Mouse (Mus musculus): ENCODE results near the gene Mylk4.

Gene Mylk4

GRCm38 (mm10) chr13:32706651-32707288 lies 77.0 kb downstream of the Mylk4 start:
- no peak for DNase-seq (ENCODE audit: low read depth)

- DNase-seq (ENCODE audit: low read depth), result no peak
These were observed 78.4 kb downstream of the Mylk4 start for GRCm38 (mm10) chr13:32705315-32705714.

GRCm38 (mm10) chr13:32704911-32705310 lies 78.8 kb downstream of the Mylk4 start:
- no peak for DNase-seq (ENCODE audit: low read depth)

- DNase-seq (ENCODE audit: low read depth), result no peak
These were observed 82.2 kb downstream of the Mylk4 start for GRCm38 (mm10) chr13:32701564-32701963.

- no peak for DNase-seq (ENCODE audit: low read depth)
These were observed 84.4 kb downstream of the Mylk4 start for GRCm38 (mm10) chr13:32699376-32699775.

- no peak for DNase-seq (ENCODE audit: low read depth)
These were observed 84.8 kb downstream of the Mylk4 start for GRCm38 (mm10) chr13:32698956-32699355.

- DNase-seq (ENCODE audit: low read depth), result no peak
These were observed 89.8 kb downstream of the Mylk4 start for GRCm38 (mm10) chr13:32693886-32694455.

GRCm38 (mm10) chr13:32692563-32692962 lies 91.2 kb downstream of the Mylk4 start:
- DNase-seq (ENCODE audit: low read depth), result no peak

GRCm38 (mm10) chr13:32690279-32690678 lies 93.5 kb downstream of the Mylk4 start:
- DNase-seq (ENCODE audit: low read depth), result no peak

GRCm38 (mm10) chr13:32680868-32681515 lies 102.8 kb downstream of the Mylk4 start:
- DNase-seq (ENCODE audit: low read depth), result peak; percentile 83

GRCm38 (mm10) chr13:32680121-32680551 lies 103.6 kb downstream of the Mylk4 start:
- peak; percentile 71 for DNase-seq (ENCODE audit: low read depth)

- DNase-seq (ENCODE audit: low read depth), result no peak
These were observed 104.8 kb downstream of the Mylk4 start for GRCm38 (mm10) chr13:32678998-32679397.

GRCm38 (mm10) chr13:32670782-32671181 lies 113.0 kb downstream of the Mylk4 start:
- no peak for DNase-seq (ENCODE audit: low read depth)

GRCm38 (mm10) chr13:32668296-32668695 lies 115.5 kb downstream of the Mylk4 start:
- no peak for DNase-seq (ENCODE audit: low read depth)

- DNase-seq (ENCODE audit: low read depth), result no peak
These were observed 116.4 kb downstream of the Mylk4 start for GRCm38 (mm10) chr13:32667386-32667785.

GRCm38 (mm10) chr13:32662041-32662440 lies 121.7 kb downstream of the Mylk4 start:
- DNase-seq (ENCODE audit: low read depth), result peak; percentile 64

GRCm38 (mm10) chr13:32660294-32660693 lies 123.5 kb downstream of the Mylk4 start:
- DNase-seq (ENCODE audit: low read depth), result peak; percentile 76

GRCm38 (mm10) chr13:32659271-32659670 lies 124.5 kb downstream of the Mylk4 start:
- DNase-seq (ENCODE audit: low read depth), result no peak

GRCm38 (mm10) chr13:32657583-32657982 lies 126.2 kb downstream of the Mylk4 start:
- DNase-seq (ENCODE audit: low read depth), result no peak

Measured in 416B (cell line).